12 mouse cellular contexts compared by ENCODE assay signal in genomic region chr1:60652570-60653011, GRCm38 (mm10).
DNase-seq lines count a peak whose midpoint lies in the region; ATAC-seq and TF ChIP-seq lines count a peak whose summit lies in the region.
"Had no signal": no experiment of that assay in that cellular context is flagged by ENCODE, and none has a peak within 500 bp of the region (broad histone marks: within the 10 kb centered on the region; RNA-seq: fewer than 3 reads in every experiment).

No protein-coding gene starts in this region.

- H3K36me3 ChIP-seq in thymus, adult 2 months (ENCODE audit: control insufficient read depth, insufficient read depth, low read length), result no peaks in the 10 kb centered on the region
- H3K36me3 ChIP-seq: hindbrain, embryonic 13.5 days; midbrain, embryonic 13.5 days had no signal

- H3K4me3 ChIP-seq in thymus, adult 2 months (ENCODE audit: control insufficient read depth, insufficient read depth, low read length), result no peak overlapping the region
- H3K4me3 ChIP-seq: hindbrain, embryonic 13.5 days; midbrain, embryonic 13.5 days had no signal

- no peaks in the 10 kb centered on the region for H3K27me3 ChIP-seq in thymus, adult 2 months (ENCODE audit: control insufficient read depth, insufficient read depth, low read length)
- H3K27me3 ChIP-seq: hindbrain, embryonic 13.5 days; midbrain, embryonic 13.5 days had no signal

- peaks cover 10% of the 10 kb centered on the region for H3K4me1 ChIP-seq in thymus, adult 2 months (replicated peaks; ENCODE audit: control insufficient read depth, insufficient read depth, low read length)

- peak; percentile 92 for ATAC-seq in frontal cortex, adult (ENCODE audit: low TSS enrichment)
- ATAC-seq: midbrain, embryonic 13.5 days had no signal

- WGBS in thymus, adult 2 months, result 80% methylated on average over 4 of the region's 4 CpGs

- no peak for TF ChIP-seq POLR2A in thymus, adult 2 months (IDR thresholded peaks at IDR 0.05; ENCODE audit: control insufficient read depth, extremely low read depth, insufficient read depth, low read length, poor library complexity)

- no peak for TF ChIP-seq CTCF in thymus, adult 2 months (IDR thresholded peaks at IDR 0.05; ENCODE audit: borderline replicate concordance, control insufficient read depth, extremely low read depth, insufficient read depth, low read length, poor library complexity)

- DNase-seq in frontal cortex, postnatal 14 days (ENCODE audit: low spot score in 2 of 2), result no peak
- DNase-seq in thymus, adult 2 months, result no peak
- no peak for DNase-seq in thymus, postnatal 14 days
- peak; percentile 62 for DNase-seq in lung, postnatal 10 days
- no peak for DNase-seq in ovary, adult 18-20 months (ENCODE audit: low spot score)
- DNase-seq in retina, postnatal 1 day, result no peak
- no peak for DNase-seq in cerebellum, adult 11-12 months
- DNase-seq: cerebellum, adult 9-11 months; layer of hippocampus, postnatal 36 days had no signal

- peak overlapping the region; percentile 53 for H3K27ac ChIP-seq in thymus, adult 2 months (ENCODE audit: control insufficient read depth, insufficient read depth, low read length)
- H3K27ac ChIP-seq: hindbrain, embryonic 13.5 days; midbrain, embryonic 13.5 days had no signal
